Mouse (Mus musculus) testis, postnatal 10 days (tissue): ENCODE data around the gene Cep131.

Source experiments
- DNase-seq: peaks from one replicate; pipeline ENCODE4 v3.0.0; 2021; ENCODE audit warnings: low spot score

Cep131 gene

GRCm38 (mm10) chr11:120092817-120093591 is 6.4 kb upstream of the Cep131 start:
- no peak for DNase-seq

- DNase-seq = no peak
These were observed 4.0 kb upstream of the Cep131 start for GRCm38 (mm10) chr11:120090661-120091060.

- DNase-seq = peak; percentile 63
These were observed 568 bp downstream of the Cep131 start for GRCm38 (mm10) chr11:120085891-120086627.

- DNase-seq = no peak
These were observed 6.3 kb downstream of the Cep131 start for GRCm38 (mm10) chr11:120080282-120080681.

GRCm38 (mm10) chr11:120076191-120076590 is 10.4 kb downstream of the Cep131 start:
- no peak for DNase-seq

GRCm38 (mm10) chr11:120072986-120073647 is 13.5 kb downstream of the Cep131 start:
- DNase-seq = no peak

- no peak for DNase-seq
These were observed 14.8 kb downstream of the Cep131 start for GRCm38 (mm10) chr11:120071731-120072320.

GRCm38 (mm10) chr11:120071065-120071464 is 15.6 kb downstream of the Cep131 start:
- DNase-seq = no peak

- no peak for DNase-seq
These were observed 16.2 kb downstream of the Cep131 start for GRCm38 (mm10) chr11:120070286-120070930.

- no peak for DNase-seq
These were observed 17.4 kb downstream of the Cep131 start for GRCm38 (mm10) chr11:120069261-120069660.

GRCm38 (mm10) chr11:120067834-120068233 is 18.8 kb downstream of the Cep131 start:
- DNase-seq = no peak

GRCm38 (mm10) chr11:120065291-120065690 is 21.3 kb downstream of the Cep131 start:
- DNase-seq = peak; percentile 85

- DNase-seq = no peak
These were observed 22.0 kb downstream of the Cep131 start for GRCm38 (mm10) chr11:120064668-120065040.

- no peak for DNase-seq
These were observed 22.5 kb downstream of the Cep131 start for GRCm38 (mm10) chr11:120064006-120064667.

GRCm38 (mm10) chr11:120063326-120063725 is 23.3 kb downstream of the Cep131 start:
- no peak for DNase-seq

- DNase-seq = no peak
These were observed 26.0 kb downstream of the Cep131 start for GRCm38 (mm10) chr11:120060634-120061033.

GRCm38 (mm10) chr11:120055953-120056732 is 30.5 kb downstream of the Cep131 start:
- no peak for DNase-seq

- DNase-seq = no peak
These were observed 32.8 kb downstream of the Cep131 start for GRCm38 (mm10) chr11:120053846-120054245.

- no peak for DNase-seq
These were observed 34.4 kb downstream of the Cep131 start for GRCm38 (mm10) chr11:120052274-120052673.

GRCm38 (mm10) chr11:120051124-120051811 is 35.4 kb downstream of the Cep131 start:
- DNase-seq = no peak
